Mouse (Mus musculus) forebrain, embryonic 14.5 days (tissue): ENCODE data around the gene Alx3. TPM values are rescaled to one million over a fixed set of nuclear protein-coding genes. Genes with fewer than 3 reads are reported as not detected.

Experiments
- ATAC-seq: fragments of 200-750 bp; cut with Nextera tagmentation; 2 replicates; pipeline ENCODE4 v1.8.0; 2017; ENCODE audit warnings: mild to moderate bottlenecking, moderate library complexity
- DNase-seq: peaks from one replicate; pipeline ENCODE4 v3.0.0-alpha.2; 2015; ENCODE audit warnings: low spot score
- H3K27ac ChIP-seq: fragments of 300-500 bp; sonication (generic); 2 replicates; pipeline ENCODE4 v1.5.1; 2014; ENCODE audit warnings: low read depth, mild to moderate bottlenecking, control low read depth, low read length, moderate library complexity
- H3K27me3 ChIP-seq: fragments of 300-500 bp; sonication (generic); replicated peaks from 2 replicates; pipeline ENCODE4 v1.6.1; 2014; ENCODE audit warnings: low read length, control low read depth, mixed read lengths; ENCODE audit not compliant: control insufficient read depth, insufficient read depth
- H3K36me3 ChIP-seq: fragments of 300-500 bp; sonication (generic); 2 replicates; pipeline ENCODE4 v1.6.1; 2014; ENCODE audit warnings: low read length, control low read depth; ENCODE audit not compliant: control insufficient read depth, insufficient read depth
- H3K4me1 ChIP-seq: fragments of 300-500 bp; sonication (generic); 2 replicates; pipeline ENCODE4 v1.6.1; 2014; ENCODE audit warnings: antibody characterized with exemption, low read length, control low read depth; ENCODE audit not compliant: control insufficient read depth, insufficient read depth
- H3K4me2 ChIP-seq: fragments of 300-500 bp; sonication (generic); 2 replicates; pipeline ENCODE4 v1.6.1; 2014; ENCODE audit warnings: mild to moderate bottlenecking, control low read depth, low read length
- H3K4me3 ChIP-seq: fragments of 300-500 bp; sonication (generic); 2 replicates; pipeline ENCODE4 v1.5.1; 2014; ENCODE audit warnings: low read depth, low read length, control low read depth
- H3K9ac ChIP-seq: fragments of 300-500 bp; sonication (generic); 2 replicates; pipeline ENCODE4 v1.6.1; 2014; ENCODE audit warnings: mild to moderate bottlenecking, low read length, control low read depth, moderate library complexity
- H3K9me3 ChIP-seq: fragments of 300-500 bp; sonication (generic); replicated peaks from 2 replicates; pipeline ENCODE4 v1.6.1; 2016; ENCODE audit warnings: low read length, control low read depth, mixed read lengths; ENCODE audit not compliant: control insufficient read depth
- WGBS: fragments of 180-500 bp; shearing (Covaris S2); extraction: QIAGEN DNeasy Blood & Tissue Kit; methylation state at CpG from one replicate; pipeline ENCODE4 v1.1.7; 2014; 5-methylcytosine and 5-hydroxymethylcytosine counted together
- polyA plus RNA-seq: library from polyadenylated mRNA; unstranded; fragments of >200 nt; fragmentation: Nextera tagmentation; extraction: Ambion mirVana; gene quantifications from 2 replicates; pipeline ENCODE4 v1.2.1, GENCODE M21; 2014

Alx3 gene
- polyA plus RNA-seq: 2.4 and 2.6 TPM in 2 replicates

- H3K9me3 ChIP-seq: no peaks in the 10 kb centered on the region
- no peaks in the 10 kb centered on the region for H3K36me3 ChIP-seq
- no peak within 1 kb of the TSS for H3K27ac ChIP-seq
- H3K9ac ChIP-seq: peak within 1 kb of the TSS; percentile 37; the same call in 1 of the 2 replicates
- H3K4me2 ChIP-seq: peak within 1 kb of the TSS; percentile 54
- DNase-seq (no peak), ATAC-seq (peak; percentile 27; the same call in 1 of the 2 replicates)
- H3K4me3 ChIP-seq: peak within 1 kb of the TSS; percentile 32
- H3K4me1 ChIP-seq: peaks cover 8% of the 10 kb centered on the region
- WGBS: 1% methylated on average over 43 of the region's 46 CpGs
- peaks cover 69% of the 10 kb centered on the region for H3K27me3 ChIP-seq
Measured at GRCm38 (mm10) chr3:107594662-107595263, at the start of gene Alx3. TSS of gene Alx3 (plus strand) at chr3:107595031.

- 72% methylated on average over 5 of the region's 5 CpGs for WGBS
- DNase-seq: peak; percentile 60
- peak overlapping the region; percentile 52; the same call in 1 of the 2 replicates for H3K27ac ChIP-seq
Measured at GRCm38 (mm10) chr3:107545278-107545677, 49.6 kb upstream of the Alx3 start.

DNA sequence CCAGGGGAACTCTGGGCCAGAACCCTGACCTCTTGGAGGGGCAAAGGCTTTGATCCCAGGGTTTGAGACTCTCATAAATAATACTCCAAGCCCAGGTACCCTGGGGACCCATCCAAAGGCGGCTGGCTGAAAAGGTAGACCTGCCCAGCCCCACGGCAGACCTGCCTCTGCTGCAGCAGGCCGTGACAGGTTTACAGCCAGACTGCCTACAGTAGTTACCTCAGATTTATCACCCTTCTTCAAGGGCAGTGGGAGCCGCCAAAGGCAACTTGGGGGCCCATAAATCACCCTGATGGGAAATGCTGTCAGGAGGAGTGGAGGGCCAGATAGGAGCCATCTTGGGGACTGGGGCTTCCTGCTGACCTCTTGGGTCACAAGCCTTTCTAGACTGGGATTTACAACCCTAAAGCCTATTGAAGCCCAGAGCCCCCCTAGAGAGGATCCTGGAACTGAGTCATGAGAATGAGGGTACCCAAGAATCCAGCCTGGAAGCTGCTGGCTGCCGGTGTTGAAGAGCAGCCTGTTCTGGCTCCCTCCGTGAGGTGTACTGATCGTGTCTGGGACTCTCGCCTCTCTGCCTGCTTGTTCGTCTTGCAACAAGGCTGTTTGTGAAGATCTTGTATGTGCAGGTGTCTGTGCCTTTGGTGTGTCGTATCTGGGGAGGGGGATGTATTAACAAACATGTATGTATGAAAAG is 49.0 kb upstream of the Alx3 start:
- peak overlapping the region; percentile 52; the same call in 1 of the 2 replicates for H3K27ac ChIP-seq

More at GRCm38 (mm10) chr3:107545278-107545677, 49.6 kb upstream of the Alx3 start:
- H3K9me3 ChIP-seq: no peaks in the 10 kb centered on the region
- H3K4me3 ChIP-seq: no peak overlapping the region
- no peaks in the 10 kb centered on the region for H3K27me3 ChIP-seq
- H3K9ac ChIP-seq: no peak overlapping the region
- no peak for ATAC-seq
- no peaks in the 10 kb centered on the region for H3K36me3 ChIP-seq
- H3K4me2 ChIP-seq: no peak overlapping the region
- peaks cover 7% of the 10 kb centered on the region for H3K4me1 ChIP-seq

DNA sequence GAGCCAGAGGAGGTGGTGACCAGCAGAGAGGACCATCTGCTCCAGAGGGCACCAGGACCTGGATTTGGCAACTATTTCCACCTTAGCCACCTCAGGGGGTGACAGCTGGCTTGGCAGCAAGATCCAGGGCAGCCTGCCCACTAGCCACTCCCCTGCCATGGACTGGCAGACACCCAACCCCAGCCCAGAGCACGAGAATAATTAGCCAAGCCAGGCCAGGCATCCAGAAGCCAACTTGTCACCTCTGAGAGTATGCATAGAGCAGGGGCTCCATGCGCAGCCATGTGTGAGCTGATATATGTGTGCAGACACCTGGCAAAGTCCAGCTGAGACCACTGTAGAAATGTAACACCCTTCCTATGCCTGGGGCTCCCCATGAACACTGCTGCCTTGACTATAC is 47.9 kb upstream of the Alx3 start:
- peak; percentile 55 for DNase-seq

More for the DNA sequence above, 49.0 kb upstream of the Alx3 start:
- Histone ChIP-seq H3K4me3 (no peak overlapping the region), H3K9me3 (no peaks in the 10 kb centered on the region), H3K9ac (no peak overlapping the region), H3K4me1 (peaks cover 7% of the 10 kb centered on the region), H3K27me3 (no peaks in the 10 kb centered on the region), H3K36me3 (no peaks in the 10 kb centered on the region), H3K4me2 (no peak overlapping the region)
- ATAC-seq: no peak
- 88% methylated on average over 10 of the region's 10 CpGs for WGBS
- no peak for DNase-seq

DNA sequence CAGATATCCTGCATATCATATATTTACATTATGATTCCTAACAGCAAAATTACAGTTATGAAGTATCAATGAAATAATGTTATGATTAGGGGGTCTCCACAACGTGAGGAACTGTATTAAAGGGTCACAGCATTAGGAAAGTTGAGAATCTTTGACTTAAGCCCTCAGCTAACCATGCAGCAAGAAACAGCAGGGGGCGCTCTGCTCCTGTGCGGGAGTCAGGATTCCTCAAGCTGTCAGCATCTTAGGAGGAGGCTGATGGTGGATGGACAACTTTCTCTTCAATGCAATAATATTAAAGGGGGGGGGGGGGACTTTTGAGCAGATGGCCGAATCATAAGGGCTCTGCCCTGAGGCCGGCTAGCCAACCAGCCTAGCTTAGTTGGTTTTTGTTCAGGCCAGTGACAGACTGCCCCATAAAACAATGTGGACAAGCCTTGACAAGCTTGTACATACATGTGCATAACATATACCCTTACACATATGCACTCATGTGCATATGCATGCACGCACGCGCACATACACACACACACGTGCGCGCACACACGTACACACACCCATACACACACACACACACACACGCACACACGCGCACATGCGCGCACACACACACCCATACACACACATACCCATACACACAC is 44.3 kb upstream of the Alx3 start:
- Histone ChIP-seq H3K36me3 (no peaks in the 10 kb centered on the region), H3K4me1 (peaks cover 7% of the 10 kb centered on the region), H3K27me3 (no peaks in the 10 kb centered on the region), H3K4me3 (no peak overlapping the region), H3K4me2 (no peak overlapping the region), H3K9me3 (no peaks in the 10 kb centered on the region), H3K27ac (no peak overlapping the region), H3K9ac (no peak overlapping the region)
- DNase-seq (peak; percentile 80), ATAC-seq (peak; percentile 57)
- 74% methylated on average over 17 of the region's 17 CpGs for WGBS

More for the DNA sequence above, 47.9 kb upstream of the Alx3 start:
- Histone ChIP-seq H3K4me1 (peaks cover 7% of the 10 kb centered on the region), H3K36me3 (no peaks in the 10 kb centered on the region), H3K27ac (no peak overlapping the region), H3K9me3 (no peaks in the 10 kb centered on the region), H3K4me3 (no peak overlapping the region), H3K9ac (no peak overlapping the region), H3K27me3 (no peaks in the 10 kb centered on the region), H3K4me2 (no peak overlapping the region)
- ATAC-seq: peak; percentile 69
- WGBS: 34% methylated on average over 2 of the region's 2 CpGs

DNA sequence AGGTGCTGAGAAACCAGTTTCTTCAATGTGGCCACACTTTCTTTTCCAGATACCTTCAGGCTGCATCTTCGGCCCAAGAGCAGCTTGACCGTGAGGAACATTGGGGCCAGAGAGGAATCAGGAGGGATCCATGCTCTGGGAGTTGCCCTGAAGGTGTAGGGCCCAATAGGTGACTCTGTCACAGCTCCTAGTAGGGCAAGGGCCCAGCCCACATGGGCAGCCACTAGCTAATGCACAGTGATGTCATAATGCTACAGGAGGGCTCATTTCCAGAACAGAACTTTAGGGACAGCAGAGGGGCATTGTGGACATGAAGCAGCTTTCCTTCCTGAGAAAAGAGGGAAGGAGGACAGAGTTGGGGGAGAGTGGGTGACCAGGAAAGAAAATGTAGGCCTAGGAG is 40.0 kb upstream of the Alx3 start, which contains the start of gene Ubl4b:
Gene Ubl4b, minus strand, starts transcription at position 232 of the 400 bp plus-strand sequence.
- no peaks in the 10 kb centered on the region for H3K27me3 ChIP-seq
- H3K4me2 ChIP-seq: no peak within 1 kb of the TSS
- DNase-seq: no peak
- no peak within 1 kb of the TSS for H3K27ac ChIP-seq
- 85% methylated on average over 2 of the region's 2 CpGs for WGBS
- ATAC-seq: no peak
- H3K4me1 ChIP-seq: no peaks in the 10 kb centered on the region
- H3K9ac ChIP-seq: no peak within 1 kb of the TSS
- no peaks in the 10 kb centered on the region for H3K9me3 ChIP-seq
- no peaks in the 10 kb centered on the region for H3K36me3 ChIP-seq
- no peak within 1 kb of the TSS for H3K4me3 ChIP-seq

DNA sequence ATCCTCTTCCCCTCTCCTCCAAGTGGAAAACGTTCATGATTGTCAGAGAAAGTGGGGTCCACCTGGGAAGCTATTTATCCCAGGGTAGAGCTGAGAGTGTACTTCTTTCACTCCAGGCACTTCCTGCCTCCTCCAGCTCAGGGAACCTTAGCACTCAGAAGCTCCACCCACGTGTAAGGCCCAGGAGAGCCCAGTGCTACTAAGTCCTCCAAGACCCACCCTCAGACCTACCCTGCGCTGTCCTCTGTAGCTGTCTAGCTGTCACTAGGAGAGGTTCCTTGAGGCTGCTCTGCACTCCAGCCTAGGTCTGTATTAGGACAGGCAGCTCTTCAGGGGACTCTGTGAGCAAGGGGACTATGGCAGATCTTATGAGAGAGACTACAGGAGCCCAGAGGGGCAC is 36.1 kb upstream of the Alx3 start:
- Histone ChIP-seq H3K4me1 (no peaks in the 10 kb centered on the region), H3K4me3 (no peak overlapping the region), H3K27me3 (no peaks in the 10 kb centered on the region), H3K9me3 (no peaks in the 10 kb centered on the region), H3K36me3 (no peaks in the 10 kb centered on the region), H3K4me2 (no peak overlapping the region), H3K27ac (no peak overlapping the region), H3K9ac (no peak overlapping the region)
- 25% methylated on average over 3 of the region's 3 CpGs for WGBS
- DNase-seq (no peak), ATAC-seq (no peak; the same call in 1 of the 2 replicates)

- Histone ChIP-seq H3K27ac (no peak overlapping the region), H3K36me3 (no peaks in the 10 kb centered on the region), H3K4me2 (no peak overlapping the region), H3K9me3 (no peaks in the 10 kb centered on the region), H3K4me1 (no peaks in the 10 kb centered on the region), H3K9ac (no peak overlapping the region), H3K4me3 (no peak overlapping the region), H3K27me3 (no peaks in the 10 kb centered on the region)
- DNase-seq: peak; percentile 52
- 14% methylated on average over 3 of the region's 3 CpGs for WGBS
- ATAC-seq: peak; percentile 65; the same call in 1 of the 2 replicates
Measured at GRCm38 (mm10) chr3:107559183-107559582, 35.6 kb upstream of the Alx3 start.
